Mouse (Mus musculus): ENCODE data around the gene Efcab11. TPM values are rescaled to one million over a fixed set of nuclear protein-coding genes. Genes with fewer than 3 reads are reported as not detected.

Efcab11 gene
- total and polyA plus RNA-seq, 3 experiments, result 2.5 to 3.5 TPM; not detected in 1

DNA sequence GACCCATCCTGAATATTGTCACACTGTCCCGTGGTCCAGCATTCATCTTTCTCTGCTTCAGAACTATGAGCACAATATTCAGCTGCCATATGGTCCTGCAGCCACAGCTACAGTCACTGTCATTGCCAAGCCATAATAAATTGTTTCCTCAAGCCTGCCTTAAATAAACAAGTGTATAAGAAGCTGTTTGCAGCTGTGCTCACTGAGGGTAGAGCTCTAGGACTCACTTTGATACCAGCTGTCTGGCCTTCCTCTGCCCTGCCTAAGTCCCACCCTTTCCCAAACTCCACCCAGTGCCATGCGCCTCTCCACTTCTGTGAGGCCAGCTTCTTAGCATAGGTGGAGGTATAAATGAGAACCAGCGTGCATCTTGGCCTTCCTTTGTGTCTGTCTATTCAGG is 49.4 kb upstream of the Efcab11 start:
- Histone ChIP-seq H3K79me2 (ENCODE audit: control insufficient read depth, insufficient read depth, low read length, poor library complexity) (no peaks in the 10 kb centered on the region), H3K4me3 (ENCODE audit: control insufficient read depth in 1 of 2, insufficient read depth in 1 of 2, low read depth in 2 of 2, low read length in 2 of 2) (no peak overlapping the region), H3K4me1 (ENCODE audit: control insufficient read depth in 1 of 2, insufficient read depth in 2 of 2, low read length in 2 of 2) (no peaks in the 10 kb centered on the region), H3K27ac (ENCODE audit: control insufficient read depth, low read depth, low read length) (no peak overlapping the region), H3K36me3 (ENCODE audit: control insufficient read depth in 1 of 2, insufficient read depth in 2 of 2, low read length in 2 of 2) (peaks cover 0 to 2% of the 10 kb centered on the region in 2 experiments; a peak in 2 of 4 replicates), H3K9ac (ENCODE audit: control insufficient read depth, low read depth, low read length, poor library complexity, severe bottlenecking) (no peak overlapping the region), H3K9me3 (replicated peaks; ENCODE audit: insufficient read depth, low read length) (no peaks in the 10 kb centered on the region), H3K27me3 (ENCODE audit: control insufficient read depth in 1 of 2, insufficient read depth in 2 of 2, low read length in 2 of 2) (no peaks in the 10 kb centered on the region)
- TF ChIP-seq USF2 (IDR thresholded peaks at IDR 0.05; ENCODE audit: borderline replicate concordance in 1 of 2, insufficient read depth in 1 of 2, low read depth in 1 of 2, low read length in 2 of 2), result no peak
- no peak for TF ChIP-seq SMC3 (IDR thresholded peaks at IDR 0.05; ENCODE audit: low read depth, low read length)
- no peak for TF ChIP-seq BHLHE40 (IDR thresholded peaks at IDR 0.05; ENCODE audit: borderline replicate concordance, low read depth, low read length)
- no peak for TF ChIP-seq KAT2A (conservative IDR thresholded peaks at IDR 0.05; ENCODE audit: low read depth, low read length)
- no peak for TF ChIP-seq NRF1 (IDR thresholded peaks at IDR 0.05; ENCODE audit: insufficient read depth, low read depth, low read length, poor library complexity, severe bottlenecking)
- no peak for TF ChIP-seq E2F4 (IDR thresholded peaks at IDR 0.05; ENCODE audit: borderline replicate concordance, low read depth, low read length)
- no peak for TF ChIP-seq ETS1 (IDR thresholded peaks at IDR 0.05; ENCODE audit: low read depth, low read length)
- no peak for TF ChIP-seq RCOR1 (IDR thresholded peaks at IDR 0.05; ENCODE audit: low read depth, low read length)
- no peak for TF ChIP-seq MYB (IDR thresholded peaks at IDR 0.05; ENCODE audit: low read depth, low read length)
- TF ChIP-seq NELFE (IDR thresholded peaks at IDR 0.05; ENCODE audit: low read depth, low read length), result no peak
- no peak for TF ChIP-seq MXI1 (IDR thresholded peaks at IDR 0.05; ENCODE audit: low read depth, low read length)
- TF ChIP-seq RAD21 (IDR thresholded peaks at IDR 0.05; ENCODE audit: low read depth, low read length), result no peak
- TF ChIP-seq POLR2AphosphoS5 (IDR thresholded peaks at IDR 0.05; ENCODE audit: borderline replicate concordance, low read depth, low read length), result no peak
- no peak for DNase-seq (ENCODE audit: low read depth, low spot score)

DNA sequence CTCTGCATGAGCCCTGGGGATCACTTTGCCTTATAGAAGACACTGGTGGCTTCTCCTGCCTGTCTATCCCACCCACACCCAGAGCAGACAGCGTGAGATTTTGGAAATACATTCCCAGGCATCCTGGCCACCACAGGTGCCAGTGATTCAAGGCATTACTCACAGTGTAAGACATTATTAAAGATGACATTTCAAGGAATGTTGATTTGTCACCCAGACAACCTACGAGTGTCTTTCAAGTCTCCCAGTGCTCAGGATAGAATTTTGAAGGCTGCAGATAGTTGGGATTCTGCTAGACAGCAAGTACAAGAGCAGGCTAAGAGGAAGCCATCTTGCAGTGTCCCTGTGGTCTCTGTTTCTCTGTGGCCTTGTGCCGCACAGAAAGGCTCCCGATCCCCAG is 48.0 kb upstream of the Efcab11 start:
- no peaks in the 10 kb centered on the region for H3K79me2 ChIP-seq (ENCODE audit: control insufficient read depth, insufficient read depth, low read length, poor library complexity)
- H3K9ac ChIP-seq (ENCODE audit: control insufficient read depth, low read depth, low read length, poor library complexity, severe bottlenecking), result no peak overlapping the region
- H3K27ac ChIP-seq (ENCODE audit: control insufficient read depth, low read depth, low read length), result no peak overlapping the region
- no peak overlapping the region for H3K4me3 ChIP-seq (ENCODE audit: control insufficient read depth in 1 of 2, insufficient read depth in 1 of 2, low read depth in 2 of 2, low read length in 2 of 2)
- no peaks in the 10 kb centered on the region for H3K4me1 ChIP-seq (ENCODE audit: control insufficient read depth in 1 of 2, insufficient read depth in 2 of 2, low read length in 2 of 2)
- no peaks in the 10 kb centered on the region for H3K9me3 ChIP-seq (replicated peaks; ENCODE audit: insufficient read depth, low read length)
- DNase-seq (ENCODE audit: low read depth, low spot score), result no peak
- peaks cover 0 to 2% of the 10 kb centered on the region in 2 experiments; a peak in 2 of 4 replicates for H3K36me3 ChIP-seq (ENCODE audit: control insufficient read depth in 1 of 2, insufficient read depth in 2 of 2, low read length in 2 of 2)
- TF ChIP-seq MAX (IDR thresholded peaks at IDR 0.05; ENCODE audit: low read length) (no peak), MAFK (IDR thresholded peaks at IDR 0.05; ENCODE audit: borderline replicate concordance, low read depth, low read length) (no peak), SMC3 (IDR thresholded peaks at IDR 0.05; ENCODE audit: low read depth, low read length) (no peak), MAZ (IDR thresholded peaks at IDR 0.05; ENCODE audit: low read depth, low read length) (no peak), CHD2 (IDR thresholded peaks at IDR 0.05; ENCODE audit: low read length) (no peak), KAT2A (conservative IDR thresholded peaks at IDR 0.05; ENCODE audit: low read depth, low read length) (no peak), TBP (IDR thresholded peaks at IDR 0.05; ENCODE audit: low read depth, low read length) (no peak), CTCF (IDR thresholded peaks at IDR 0.05 in 2 of 3, conservative IDR thresholded peaks at IDR 0.05 in 1 of 3; ENCODE audit: control insufficient read depth in 1 of 3, insufficient read depth in 1 of 3, low read depth in 2 of 3, low read length in 3 of 3, poor library complexity in 1 of 3, severe bottlenecking in 1 of 3) (no peak), MXI1 (IDR thresholded peaks at IDR 0.05; ENCODE audit: low read depth, low read length) (no peak), POLR2AphosphoS2 (IDR thresholded peaks at IDR 0.05; ENCODE audit: low read length) (no peak), GATA1 (IDR thresholded peaks at IDR 0.05; ENCODE audit: low read depth, low read length) (no peak), E2F4 (IDR thresholded peaks at IDR 0.05; ENCODE audit: borderline replicate concordance, low read depth, low read length) (no peak), JUND (IDR thresholded peaks at IDR 0.05; ENCODE audit: low read depth, low read length) (no peak), POLR2AphosphoS5 (IDR thresholded peaks at IDR 0.05; ENCODE audit: borderline replicate concordance, low read depth, low read length) (no peak), MYC (IDR thresholded peaks at IDR 0.05; ENCODE audit: low read depth, low read length) (no peak), TCF12 (IDR thresholded peaks at IDR 0.05; ENCODE audit: low read depth, low read length) (no peak)
- no peaks in the 10 kb centered on the region for H3K27me3 ChIP-seq (ENCODE audit: control insufficient read depth in 1 of 2, insufficient read depth in 2 of 2, low read length in 2 of 2)
